Mouse (Mus musculus) hindbrain, embryonic 11.5 days (tissue): Measurements from ENCODE around the gene Hsd11b2. TPM values are rescaled to one million over a fixed set of nuclear protein-coding genes. Genes with fewer than 3 reads are reported as not detected.

Experiments
- ATAC-seq: fragments of 200-750 bp; cut with Nextera tagmentation; 2 replicates; pipeline ENCODE4 v1.8.0; 2017; ENCODE audit warnings: mild to moderate bottlenecking, moderate TSS enrichment, moderate library complexity; ENCODE audit not compliant: low FRiP score
- DNase-seq: peaks from one replicate; pipeline ENCODE4 v3.0.0-alpha.2; 2015; ENCODE audit warnings: low spot score
- H3K27ac ChIP-seq: fragments of 300-500 bp; sonication (generic); 2 replicates; pipeline ENCODE4 v1.5.1; 2014; ENCODE audit warnings: mild to moderate bottlenecking, low read depth, low read length
- H3K27me3 ChIP-seq: fragments of 300-500 bp; sonication (generic); 2 replicates; pipeline ENCODE4 v1.6.1; 2014; ENCODE audit warnings: mild to moderate bottlenecking, low read length, moderate library complexity, mixed read lengths; ENCODE audit not compliant: control insufficient read depth, insufficient read depth
- H3K36me3 ChIP-seq: fragments of 300-500 bp; sonication (generic); 2 replicates; pipeline ENCODE4 v1.6.1; 2014; ENCODE audit warnings: mild to moderate bottlenecking, low read length, moderate library complexity, mixed read lengths; ENCODE audit not compliant: control insufficient read depth, insufficient read depth
- H3K4me1 ChIP-seq: fragments of 300-500 bp; sonication (generic); replicated peaks from 2 replicates; pipeline ENCODE4 v1.6.1; 2014; ENCODE audit warnings: low read length, mixed read lengths; ENCODE audit not compliant: control insufficient read depth, insufficient read depth
- H3K4me2 ChIP-seq: fragments of 300-500 bp; sonication (generic); replicated peaks from 2 replicates; pipeline ENCODE4 v1.6.1; 2014; ENCODE audit warnings: mild to moderate bottlenecking, low read depth, low read length
- H3K4me3 ChIP-seq: fragments of 300-500 bp; sonication (generic); 2 replicates; pipeline ENCODE4 v1.5.1; 2014; ENCODE audit warnings: low read depth, low read length
- H3K9ac ChIP-seq: fragments of 300-500 bp; sonication (generic); 2 replicates; pipeline ENCODE4 v1.6.1; 2014; ENCODE audit warnings: low read depth, low read length
- H3K9me3 ChIP-seq: fragments of 300-500 bp; sonication (generic); 2 replicates; pipeline ENCODE4 v1.6.1; 2016; ENCODE audit warnings: low read length; ENCODE audit not compliant: control insufficient read depth
- WGBS: fragments of 180-500 bp; shearing (Covaris S2); extraction: QIAGEN DNeasy Blood & Tissue Kit; methylation state at CpG from one replicate; pipeline ENCODE4 v1.1.7; 2014; 5-methylcytosine and 5-hydroxymethylcytosine counted together
- polyA plus RNA-seq: library from polyadenylated mRNA; unstranded; fragments of >200 nt; fragmentation: Nextera tagmentation; extraction: Ambion mirVana; gene quantifications from 2 replicates; pipeline ENCODE4 v1.2.1, GENCODE M21; 2014

Hsd11b2 gene
- polyA plus RNA-seq, 1 experiment from 2014 or later: 21.1 TPM

DNA sequence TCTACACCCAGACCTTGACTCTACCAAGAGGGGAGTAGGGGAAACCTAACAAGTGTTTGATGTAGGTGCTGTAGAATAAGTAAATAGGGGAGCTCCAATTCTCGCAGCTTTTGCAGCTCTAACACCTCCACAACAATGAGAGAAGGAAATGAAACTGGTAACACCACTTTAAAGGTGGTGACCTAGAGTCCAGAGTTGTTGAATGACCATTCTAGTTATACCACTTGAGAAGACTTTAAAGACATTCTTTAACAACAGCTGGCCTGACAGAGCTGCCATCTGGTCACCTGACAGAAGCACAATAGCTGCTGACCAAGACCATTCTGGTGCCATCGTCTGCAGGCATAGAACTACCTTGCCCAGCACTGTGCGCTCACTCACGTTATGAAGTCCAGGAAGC, 20.4 kb downstream of the Hsd11b2 start:
- H3K4me1 ChIP-seq: no peaks in the 10 kb centered on the region
- no peaks in the 10 kb centered on the region for H3K27me3 ChIP-seq
- WGBS: 83% methylated on average over 4 of the region's 4 CpGs
- no peak for DNase-seq
- no peaks in the 10 kb centered on the region for H3K9me3 ChIP-seq
- H3K36me3 ChIP-seq: no peaks in the 10 kb centered on the region
- H3K4me3 ChIP-seq: no peak overlapping the region; the same call in 1 of the 2 replicates
- no peak for ATAC-seq
- no peak overlapping the region for H3K27ac ChIP-seq
- H3K4me2 ChIP-seq: no peak overlapping the region
- no peak overlapping the region for H3K9ac ChIP-seq

DNA sequence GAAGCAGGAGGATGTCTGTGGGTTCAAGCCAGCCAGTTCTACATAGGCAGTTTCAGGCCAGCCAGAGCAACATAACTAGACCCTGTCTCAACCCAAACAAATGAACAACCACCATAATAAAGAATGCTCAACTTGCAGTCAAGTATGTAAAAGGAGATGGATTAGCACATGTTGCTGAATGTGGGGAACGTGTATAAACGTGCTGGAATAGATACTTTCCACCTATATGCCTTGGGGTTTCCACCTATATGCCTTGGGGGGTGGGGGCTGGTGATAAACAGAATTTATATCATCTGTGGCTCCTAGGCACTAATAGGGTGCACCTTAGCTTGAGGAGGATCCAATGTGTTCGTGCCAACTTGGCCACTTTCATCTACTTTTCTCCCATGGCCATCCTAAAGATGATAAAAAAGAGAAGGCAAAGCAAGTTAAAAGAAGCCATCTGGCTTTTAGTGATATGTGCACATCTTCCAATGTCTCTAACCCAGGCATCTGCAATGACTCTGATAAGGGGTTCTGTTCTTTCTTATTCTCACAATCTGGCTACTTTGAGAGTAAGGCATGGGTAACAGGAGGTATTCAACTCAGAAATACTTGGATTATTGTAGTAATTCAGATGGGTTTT, 23.6 kb downstream of the Hsd11b2 start:
- no peak for ATAC-seq
- no peaks in the 10 kb centered on the region for H3K4me1 ChIP-seq
- H3K9me3 ChIP-seq: no peaks in the 10 kb centered on the region
- no peak overlapping the region for H3K4me3 ChIP-seq
- H3K27ac ChIP-seq: no peak overlapping the region
- H3K36me3 ChIP-seq: no peaks in the 10 kb centered on the region
- WGBS: 79% methylated on average over 3 of the region's 3 CpGs
- H3K9ac ChIP-seq: no peak overlapping the region
- H3K27me3 ChIP-seq: no peaks in the 10 kb centered on the region
- no peak for DNase-seq
- no peak overlapping the region for H3K4me2 ChIP-seq

DNA sequence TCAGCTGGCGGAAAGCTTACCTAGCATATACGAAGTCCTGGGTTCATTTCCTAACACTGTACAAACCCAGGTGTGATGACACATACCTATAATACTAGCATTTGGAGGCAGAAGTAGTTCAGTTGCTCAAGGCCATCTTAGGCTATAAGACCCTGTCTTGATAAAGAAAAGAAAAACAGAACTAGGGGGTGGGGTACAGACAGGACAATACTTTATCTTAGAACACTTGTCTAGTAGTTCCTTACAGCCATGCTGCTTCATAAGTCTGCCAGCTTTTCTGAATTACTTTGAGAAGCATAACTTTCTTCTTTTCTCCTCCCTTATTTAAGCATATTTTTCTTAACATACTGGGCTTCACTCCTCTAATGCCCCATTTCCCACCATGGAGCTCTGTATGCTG, 24.3 kb downstream of the Hsd11b2 start:
- ATAC-seq (no peak), DNase-seq (no peak)
- 95% methylated on average over 2 of the region's 2 CpGs for WGBS
- Histone ChIP-seq H3K27me3 (no peaks in the 10 kb centered on the region), H3K27ac (no peak overlapping the region), H3K9ac (no peak overlapping the region), H3K4me1 (no peaks in the 10 kb centered on the region), H3K36me3 (no peaks in the 10 kb centered on the region), H3K9me3 (no peaks in the 10 kb centered on the region), H3K4me3 (no peak overlapping the region), H3K4me2 (no peak overlapping the region)

DNA sequence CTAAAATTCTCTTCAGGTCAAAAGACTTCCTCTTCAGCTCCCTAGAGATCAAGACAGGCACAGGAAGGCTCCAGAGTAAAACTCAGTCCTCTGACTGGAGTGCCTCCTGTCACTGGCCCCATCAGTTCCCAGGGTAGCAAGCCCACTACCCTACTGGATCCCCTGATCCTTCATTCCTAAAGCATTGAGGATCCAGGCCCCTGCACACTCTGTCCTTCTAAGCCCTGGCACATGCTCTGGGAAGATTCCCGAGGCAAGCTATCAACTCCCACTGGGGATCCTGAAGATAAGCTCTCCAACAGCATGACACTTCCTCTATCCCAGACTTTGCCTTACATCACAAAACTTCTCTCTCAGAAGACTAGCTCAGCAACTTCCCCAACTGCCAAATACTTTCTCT, 25.1 kb downstream of the Hsd11b2 start:
- Histone ChIP-seq H3K36me3 (no peaks in the 10 kb centered on the region), H3K9me3 (no peaks in the 10 kb centered on the region), H3K27me3 (no peaks in the 10 kb centered on the region), H3K4me1 (no peaks in the 10 kb centered on the region), H3K4me2 (no peak overlapping the region), H3K4me3 (no peak overlapping the region), H3K9ac (no peak overlapping the region), H3K27ac (no peak overlapping the region)
- WGBS: 65% methylated on average over 1 of the region's 1 CpGs
- no peak for ATAC-seq
- no peak for DNase-seq

DNA sequence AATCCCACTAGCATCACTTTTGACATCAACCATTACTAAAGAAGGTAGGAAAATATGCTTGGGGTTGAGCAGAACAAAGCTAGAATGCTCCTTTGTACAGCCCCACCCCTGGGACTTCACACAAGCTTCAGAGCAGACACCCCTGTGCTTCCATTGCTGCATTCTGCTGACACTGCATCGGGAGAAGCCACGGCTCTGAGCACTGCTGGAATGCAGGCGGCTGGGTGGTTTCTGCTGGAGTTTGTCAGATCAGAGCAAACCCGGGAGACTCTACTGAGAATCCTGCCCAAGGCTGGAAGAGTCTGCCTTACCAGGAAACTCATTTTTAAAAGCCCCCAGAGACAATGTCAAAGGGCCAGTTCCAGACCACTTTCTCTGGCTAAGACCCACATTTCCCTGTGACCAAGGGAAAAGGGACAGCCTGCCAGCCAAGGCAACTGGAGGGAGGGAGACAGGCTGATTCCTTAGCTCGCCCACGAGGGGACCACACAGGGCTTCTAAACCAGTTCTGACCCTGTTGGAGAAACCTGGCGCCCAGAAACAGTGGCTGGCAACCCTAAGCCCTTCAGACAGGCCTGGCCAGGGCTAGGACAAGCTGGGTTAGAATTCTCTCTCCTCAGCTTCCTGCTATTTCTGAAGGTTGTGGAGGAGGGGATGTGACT, 26.1 kb downstream of the Hsd11b2 start:
- Histone ChIP-seq H3K27ac (no peak overlapping the region), H3K4me2 (no peak overlapping the region), H3K36me3 (no peaks in the 10 kb centered on the region), H3K9me3 (no peaks in the 10 kb centered on the region), H3K27me3 (no peaks in the 10 kb centered on the region), H3K4me1 (no peaks in the 10 kb centered on the region), H3K9ac (no peak overlapping the region), H3K4me3 (no peak overlapping the region)
- no peak for DNase-seq
- ATAC-seq: no peak
- 57% methylated on average over 7 of the region's 7 CpGs for WGBS

DNA sequence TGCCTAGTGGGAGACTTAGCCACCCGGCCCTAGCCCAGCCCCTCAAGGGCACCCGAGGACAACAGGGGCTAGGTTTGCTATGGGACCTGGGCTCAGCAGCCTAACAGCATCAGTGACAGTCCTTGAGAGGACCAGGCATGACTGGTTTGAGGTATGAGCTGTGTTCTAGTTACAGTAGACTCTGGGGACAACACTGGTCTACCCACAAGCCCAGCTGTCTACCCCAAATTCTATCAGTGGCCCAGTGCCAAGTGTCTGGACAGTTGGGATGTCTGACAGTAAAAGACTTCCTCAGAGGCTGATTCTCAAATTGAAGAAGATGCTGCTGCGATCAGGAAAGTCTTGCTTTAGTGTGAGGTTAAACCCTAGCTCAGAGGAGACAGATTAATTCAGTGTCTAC, 26.7 kb downstream of the Hsd11b2 start:
- H3K27me3 ChIP-seq: no peaks in the 10 kb centered on the region
- 86% methylated on average over 3 of the region's 3 CpGs for WGBS
- no peaks in the 10 kb centered on the region for H3K36me3 ChIP-seq
- H3K4me2 ChIP-seq: no peak overlapping the region
- H3K4me1 ChIP-seq: no peaks in the 10 kb centered on the region
- DNase-seq (no peak), ATAC-seq (no peak)
- no peak overlapping the region for H3K9ac ChIP-seq
- H3K9me3 ChIP-seq: no peaks in the 10 kb centered on the region
- H3K4me3 ChIP-seq: no peak overlapping the region
- H3K27ac ChIP-seq: no peak overlapping the region

DNA sequence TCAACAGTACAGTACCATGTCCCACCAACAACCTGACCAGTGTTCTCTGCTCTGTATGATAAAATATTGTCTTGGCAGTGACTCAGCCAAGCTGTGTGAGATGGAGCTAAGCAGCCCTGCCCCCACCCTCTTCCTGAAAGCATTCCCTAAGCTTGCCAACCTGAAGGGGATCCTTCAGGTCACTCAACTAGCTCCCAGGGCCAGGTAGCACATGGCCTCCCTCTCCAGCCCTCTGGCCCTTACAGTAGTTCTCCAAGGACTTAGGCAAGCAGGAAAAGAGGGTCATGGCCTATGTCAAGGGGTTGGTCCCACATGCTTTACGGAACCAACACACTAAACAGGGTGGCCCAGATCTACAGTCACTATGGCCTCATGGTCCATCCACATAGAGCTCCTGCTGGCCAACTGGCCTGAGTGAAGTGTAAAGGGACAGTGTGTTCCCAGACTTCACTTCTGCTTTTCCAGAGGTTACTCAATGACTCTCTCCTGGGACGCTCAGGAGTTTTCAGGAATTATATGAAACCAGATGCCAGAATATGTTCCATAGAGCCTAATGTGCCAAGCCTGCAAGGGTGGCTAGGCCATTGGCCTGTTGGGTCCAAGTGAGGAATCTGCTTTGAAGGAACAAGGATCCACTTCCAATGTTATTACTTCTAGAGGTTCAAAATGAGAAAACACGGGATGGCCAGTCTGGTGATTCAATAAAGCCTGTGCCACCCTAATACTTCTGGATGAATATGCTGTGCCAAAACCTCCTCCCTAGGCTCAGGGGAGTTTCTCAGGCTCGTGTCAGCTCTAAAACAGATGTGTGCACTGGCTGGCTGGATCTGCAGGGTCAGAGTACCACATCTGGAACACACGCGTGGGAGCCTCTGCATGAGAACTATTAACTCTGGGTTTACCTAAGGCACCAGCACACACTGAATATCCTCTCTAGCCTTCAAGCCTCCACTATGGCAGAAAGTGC, 28.1 kb downstream of the Hsd11b2 start:
- no peak for DNase-seq
- Histone ChIP-seq H3K36me3 (no peaks in the 10 kb centered on the region), H3K4me2 (no peak overlapping the region), H3K9ac (no peak overlapping the region), H3K27ac (no peak overlapping the region), H3K4me1 (no peaks in the 10 kb centered on the region), H3K4me3 (no peak overlapping the region), H3K9me3 (no peaks in the 10 kb centered on the region), H3K27me3 (no peaks in the 10 kb centered on the region)
- ATAC-seq: no peak
- 76% methylated on average over 6 of the region's 6 CpGs for WGBS

DNA sequence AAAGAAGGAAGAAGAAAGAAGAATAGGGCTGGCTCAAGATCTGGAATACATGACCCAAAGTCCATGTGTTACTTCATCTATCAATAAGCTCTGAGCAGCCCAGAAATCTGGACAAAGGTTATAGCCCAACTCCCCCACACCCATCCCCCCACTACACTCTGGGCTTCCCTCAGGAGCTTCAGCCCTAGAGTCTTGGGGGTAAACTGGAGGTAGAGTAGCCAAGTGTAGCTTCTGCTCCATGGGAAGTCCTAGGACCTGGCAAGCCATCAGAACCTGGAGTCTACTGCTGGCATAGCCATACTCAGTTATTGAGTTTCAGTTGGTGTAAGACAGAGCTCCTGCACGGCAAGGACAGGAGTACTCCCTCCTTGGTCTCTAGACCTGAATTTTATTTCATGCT, 31.0 kb downstream of the Hsd11b2 start:
- 86% methylated on average over 1 of the region's 1 CpGs for WGBS
- Histone ChIP-seq H3K27me3 (no peaks in the 10 kb centered on the region), H3K4me2 (no peak overlapping the region), H3K9me3 (no peaks in the 10 kb centered on the region), H3K4me3 (no peak overlapping the region), H3K4me1 (no peaks in the 10 kb centered on the region), H3K36me3 (no peaks in the 10 kb centered on the region), H3K27ac (no peak overlapping the region), H3K9ac (no peak overlapping the region)
- DNase-seq: no peak
- ATAC-seq: no peak
